Mouse (Mus musculus) heart, embryonic 14.5 days (tissue): ENCODE results near the gene Rapgef3. TPM values are rescaled to one million over a fixed set of nuclear protein-coding genes. Genes with fewer than 3 reads are reported as not detected.
A peak's percentile ranks its signal among the peaks of the same experiment; 100 is the strongest.

Experiments used
- ATAC-seq: fragments of 200-750 bp; cut with Nextera tagmentation; 2 replicates; pipeline ENCODE4 v1.8.0; 2017; ENCODE audit warnings: low read depth, moderate TSS enrichment; ENCODE audit not compliant: insufficient number of reproducible peaks, insufficient read depth, low FRiP score
- H3K27ac ChIP-seq, 2 experiments: fragments of 200-500 bp in 1 of 2; fragments of 300-500 bp in 1 of 2; sonication (generic) in 1 of 2; replicated peaks in 1 of 2; 2 replicates each; pipeline ENCODE4 v1.5.1; 2012 to 2014; ENCODE audit warnings: low read depth in 2 of 2, low read length in 2 of 2, control low read depth in 1 of 2, mild to moderate bottlenecking in 1 of 2, mixed read lengths in 1 of 2; ENCODE audit not compliant: control insufficient read depth in 1 of 2, insufficient read depth in 1 of 2
- H3K27me3 ChIP-seq: fragments of 300-500 bp; sonication (generic); 2 replicates; pipeline ENCODE4 v1.6.1; 2014; ENCODE audit warnings: mild to moderate bottlenecking, low read length, control low read depth; ENCODE audit not compliant: control insufficient read depth, insufficient read depth
- H3K36me3 ChIP-seq: fragments of 300-500 bp; sonication (generic); 2 replicates; pipeline ENCODE4 v1.6.1; 2014; ENCODE audit warnings: mild to moderate bottlenecking, control low read depth, low read length, mixed read lengths; ENCODE audit not compliant: control insufficient read depth, insufficient read depth
- H3K4me1 ChIP-seq, 2 experiments: fragments of 200-500 bp in 1 of 2; fragments of 300-500 bp in 1 of 2; sonication (generic) in 1 of 2; 2 replicates each; pipeline ENCODE4 v1.6.1; 2012 to 2014; ENCODE audit warnings: low read length in 2 of 2, control low read depth in 1 of 2, mixed read lengths in 1 of 2; ENCODE audit not compliant: control insufficient read depth in 2 of 2, insufficient read depth in 2 of 2
- H3K4me2 ChIP-seq: fragments of 300-500 bp; sonication (generic); 2 replicates; pipeline ENCODE4 v1.6.1; 2014; ENCODE audit warnings: mild to moderate bottlenecking, low read length
- H3K4me3 ChIP-seq, 2 experiments: fragments of 200-500 bp in 1 of 2; fragments of 300-500 bp in 1 of 2; sonication (generic) in 1 of 2; 2 replicates each; pipeline ENCODE4 v1.5.1; 2012 to 2014; ENCODE audit warnings: low read length in 2 of 2, mild to moderate bottlenecking in 2 of 2, control low read depth in 1 of 2, low read depth in 1 of 2, moderate library complexity in 1 of 2; ENCODE audit not compliant: control insufficient read depth in 1 of 2, insufficient read depth in 1 of 2
- H3K9ac ChIP-seq: fragments of 300-500 bp; sonication (generic); 2 replicates; pipeline ENCODE4 v1.6.1; 2014; ENCODE audit warnings: mild to moderate bottlenecking, low read length
- H3K9me3 ChIP-seq: fragments of 300-500 bp; sonication (generic); 2 replicates; pipeline ENCODE4 v1.6.1; 2016; ENCODE audit warnings: low read length, control low read depth; ENCODE audit not compliant: control insufficient read depth
- WGBS: fragments of 180-500 bp; shearing (Covaris S2); extraction: QIAGEN DNeasy Blood & Tissue Kit; methylation state at CpG from one replicate; pipeline ENCODE4 v1.1.7; 2014; 5-methylcytosine and 5-hydroxymethylcytosine counted together
- polyA plus RNA-seq: library from polyadenylated mRNA; unstranded; fragments of >200 nt; fragmentation: Nextera tagmentation; extraction: Ambion mirVana; gene quantifications from 2 replicates; pipeline ENCODE4 v1.2.1, GENCODE M21; 2014

Rapgef3 gene
- polyA plus RNA-seq, 1 experiment from 2014 or later = 19.2 TPM

GRCm38 (mm10) chr15:97705211-97706050 is 62.3 kb downstream of the Rapgef3 start, which contains the start of gene Rpap3:
Rpap3 (minus strand) TSS chr15:97705825.
- Histone ChIP-seq H3K9ac (peak within 1 kb of the TSS; percentile 88), H3K36me3 (peaks cover 25% of the 10 kb centered on the region), H3K4me1 (peaks cover 0 to 8% of the 10 kb centered on the region in 2 experiments; a peak in 1 of 4 replicates), H3K9me3 (no peaks in the 10 kb centered on the region), H3K27ac (peak within 1 kb of the TSS; percentile 46 to 56; a peak in 3 of 4 replicates), H3K27me3 (no peaks in the 10 kb centered on the region), H3K4me3 (peak within 1 kb of the TSS; percentile 72 to 80), H3K4me2 (peak within 1 kb of the TSS; percentile 89)
- under 1% methylated on average over 71 of the region's 71 CpGs for WGBS
- ATAC-seq = peak; percentile 75

DNA sequence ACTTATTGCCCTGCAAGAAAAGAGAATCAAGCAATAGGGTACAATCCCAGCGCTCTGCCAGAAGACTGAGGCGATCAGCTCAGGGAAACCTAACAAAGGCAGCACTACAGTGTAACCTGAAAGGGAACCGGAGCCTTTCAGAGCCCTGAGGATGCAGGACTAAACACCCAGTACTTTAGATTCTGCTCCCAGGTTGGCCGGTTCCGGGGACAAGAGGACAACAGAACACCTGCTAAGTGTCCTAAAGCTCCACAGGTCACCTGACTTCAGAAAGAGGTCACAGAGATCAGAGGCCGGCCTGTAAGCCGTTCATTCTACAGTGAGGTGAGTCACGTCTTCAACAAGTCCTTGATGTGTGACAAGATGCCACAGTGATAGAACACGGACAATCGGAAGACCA is 71.2 kb downstream of the Rapgef3 start:
- no peak for ATAC-seq
- no peaks in the 10 kb centered on the region for H3K9me3 ChIP-seq

More for the DNA sequence above, 71.2 kb downstream of the Rapgef3 start:
- H3K36me3 ChIP-seq = peaks cover 94% of the 10 kb centered on the region
- no peak overlapping the region for H3K4me3 ChIP-seq
- WGBS = 89% methylated on average over 10 of the region's 10 CpGs
- H3K27ac ChIP-seq = no peak overlapping the region
- H3K4me2 ChIP-seq = no peak overlapping the region
- H3K9ac ChIP-seq = no peak overlapping the region
- H3K27me3 ChIP-seq = no peaks in the 10 kb centered on the region
- H3K4me1 ChIP-seq = no peaks in the 10 kb centered on the region

Other genes with a start within 250 kb of the Rapgef3 start
- 24.2 and 24.7 TPM in 2 replicates for gene Rpap3, start 62.1 kb downstream of the Rapgef3 start, polyA plus RNA-seq
- gene Endou, start 36.6 kb downstream of the Rapgef3 start, polyA plus RNA-seq = 0.19 and 0.43 TPM in 2 replicates
- gene Slc48a1, start 10.5 kb upstream of the Rapgef3 start, polyA plus RNA-seq = 67.1 and 69.6 TPM in 2 replicates
- gene Hdac7, start 76.5 kb upstream of the Rapgef3 start, polyA plus RNA-seq = 25.7 and 26.7 TPM in 2 replicates
- 0.81 and 0.97 TPM in 2 replicates for gene Vdr, start 142.7 kb upstream of the Rapgef3 start, polyA plus RNA-seq
- 38.1 and 40.6 TPM in 2 replicates for gene Tmem106c, start 196.2 kb upstream of the Rapgef3 start, polyA plus RNA-seq
- gene Col2a1, start 236.7 kb upstream of the Rapgef3 start, polyA plus RNA-seq = 9.4 and 13.3 TPM in 2 replicates